Mouse (Mus musculus) stomach, postnatal 0 days (tissue): ENCODE measurements at regions not wholly inside any gene's neighbourhood (a gene's known extent, or its start where the extent isn't known, plus 50 kb on each side); places are given as distances from the start of the nearest gene placed in this dataset.

Experiments
- CTCF ChIP-seq: IDR thresholded peaks from 2 replicates; pipeline ENCODE4 v1.5.1; 2016; ENCODE audit warnings: antibody characterized with exemption, low read depth, mild to moderate bottlenecking, moderate library complexity
- EP300 ChIP-seq: optimal IDR thresholded peaks from 2 replicates; pipeline ENCODE3; 2016; ENCODE audit warnings: antibody characterized with exemption

- no peak for TF ChIP-seq CTCF
- TF ChIP-seq EP300, result no peak
Measured at GRCm38 (mm10) chr9:13914847-13915246, 87.3 kb downstream of the Fam76b start.
